Mouse (Mus musculus): Measurements from ENCODE around the gene Cfap58. TPM values are rescaled to one million over a fixed set of nuclear protein-coding genes. Genes with fewer than 3 reads are reported as not detected.

Gene Cfap58
- polyA plus RNA-seq, 1 experiment: 49.3 TPM

- H3K27ac ChIP-seq (ENCODE audit: control insufficient read depth, insufficient read depth, low read depth, low read length): no peak overlapping the region
- H3K27me3 ChIP-seq (ENCODE audit: control insufficient read depth, insufficient read depth, low read length): no peaks in the 10 kb centered on the region
- H3K4me3 ChIP-seq (ENCODE audit: control insufficient read depth, low read depth, low read length): no peak overlapping the region
- TF ChIP-seq CTCF (IDR thresholded peaks at IDR 0.05; ENCODE audit: control insufficient read depth, insufficient read depth, insufficient replicate concordance, low read depth, low read length) (no peak), POLR2A (IDR thresholded peaks at IDR 0.05; ENCODE audit: control insufficient read depth, low read depth, low read length) (no peak)
- no peaks in the 10 kb centered on the region for H3K4me1 ChIP-seq (ENCODE audit: control insufficient read depth, insufficient read depth, low read length)
- no peaks in the 10 kb centered on the region for H3K36me3 ChIP-seq (ENCODE audit: control insufficient read depth, insufficient read depth, low read length)
Observed at GRCm38 (mm10) chr19:48022763-48023162, 85.3 kb downstream of the Cfap58 start.

GRCm38 (mm10) chr19:48023726-48024125 lies 86.3 kb downstream of the Cfap58 start:
- H3K4me3 ChIP-seq (ENCODE audit: control insufficient read depth, low read depth, low read length): no peak overlapping the region
- no peaks in the 10 kb centered on the region for H3K27me3 ChIP-seq (ENCODE audit: control insufficient read depth, insufficient read depth, low read length)
- H3K27ac ChIP-seq (ENCODE audit: control insufficient read depth, insufficient read depth, low read depth, low read length): no peak overlapping the region
- TF ChIP-seq POLR2A (IDR thresholded peaks at IDR 0.05; ENCODE audit: control insufficient read depth, low read depth, low read length): no peak
- TF ChIP-seq CTCF (IDR thresholded peaks at IDR 0.05; ENCODE audit: control insufficient read depth, insufficient read depth, insufficient replicate concordance, low read depth, low read length): no peak
- no peaks in the 10 kb centered on the region for H3K4me1 ChIP-seq (ENCODE audit: control insufficient read depth, insufficient read depth, low read length)
- no peaks in the 10 kb centered on the region for H3K36me3 ChIP-seq (ENCODE audit: control insufficient read depth, insufficient read depth, low read length)

- Histone ChIP-seq H3K36me3 (ENCODE audit: control insufficient read depth, insufficient read depth, low read length) (no peaks in the 10 kb centered on the region), H3K4me3 (ENCODE audit: control insufficient read depth, low read depth, low read length) (no peak overlapping the region), H3K4me1 (ENCODE audit: control insufficient read depth, insufficient read depth, low read length) (no peaks in the 10 kb centered on the region), H3K27ac (ENCODE audit: control insufficient read depth, insufficient read depth, low read depth, low read length) (no peak overlapping the region), H3K27me3 (ENCODE audit: control insufficient read depth, insufficient read depth, low read length) (no peaks in the 10 kb centered on the region)
- TF ChIP-seq POLR2A (IDR thresholded peaks at IDR 0.05; ENCODE audit: control insufficient read depth, low read depth, low read length): no peak
- TF ChIP-seq CTCF (IDR thresholded peaks at IDR 0.05; ENCODE audit: control insufficient read depth, insufficient read depth, insufficient replicate concordance, low read depth, low read length): no peak
Observed at GRCm38 (mm10) chr19:48025366-48025765, 87.9 kb downstream of the Cfap58 start.

- no peak overlapping the region for H3K27ac ChIP-seq (ENCODE audit: control insufficient read depth, insufficient read depth, low read depth, low read length)
- TF ChIP-seq CTCF (IDR thresholded peaks at IDR 0.05; ENCODE audit: control insufficient read depth, insufficient read depth, insufficient replicate concordance, low read depth, low read length) (no peak), POLR2A (IDR thresholded peaks at IDR 0.05; ENCODE audit: control insufficient read depth, low read depth, low read length) (no peak)
- H3K27me3 ChIP-seq (ENCODE audit: control insufficient read depth, insufficient read depth, low read length): no peaks in the 10 kb centered on the region
- H3K4me3 ChIP-seq (ENCODE audit: control insufficient read depth, low read depth, low read length): no peak overlapping the region
- H3K4me1 ChIP-seq (ENCODE audit: control insufficient read depth, insufficient read depth, low read length): no peaks in the 10 kb centered on the region
- no peaks in the 10 kb centered on the region for H3K36me3 ChIP-seq (ENCODE audit: control insufficient read depth, insufficient read depth, low read length)
Observed at GRCm38 (mm10) chr19:48026882-48027281, 89.4 kb downstream of the Cfap58 start.

GRCm38 (mm10) chr19:48039554-48039953 lies 102.1 kb downstream of the Cfap58 start:
- no peak for TF ChIP-seq POLR2A (IDR thresholded peaks at IDR 0.05; ENCODE audit: control insufficient read depth, low read depth, low read length)
- no peak for TF ChIP-seq CTCF (IDR thresholded peaks at IDR 0.05; ENCODE audit: control insufficient read depth, insufficient read depth, insufficient replicate concordance, low read depth, low read length)

GRCm38 (mm10) chr19:48047315-48047714 lies 109.8 kb downstream of the Cfap58 start:
- no peak overlapping the region for H3K27ac ChIP-seq (ENCODE audit: control insufficient read depth, insufficient read depth, low read depth, low read length)
- TF ChIP-seq POLR2A (IDR thresholded peaks at IDR 0.05; ENCODE audit: control insufficient read depth, low read depth, low read length) (no peak), CTCF (IDR thresholded peaks at IDR 0.05; ENCODE audit: control insufficient read depth, insufficient read depth, insufficient replicate concordance, low read depth, low read length) (no peak)
- no peaks in the 10 kb centered on the region for H3K4me1 ChIP-seq (ENCODE audit: control insufficient read depth, insufficient read depth, low read length)
- H3K4me3 ChIP-seq (ENCODE audit: control insufficient read depth, low read depth, low read length): no peak overlapping the region
- no peaks in the 10 kb centered on the region for H3K27me3 ChIP-seq (ENCODE audit: control insufficient read depth, insufficient read depth, low read length)
- H3K36me3 ChIP-seq (ENCODE audit: control insufficient read depth, insufficient read depth, low read length): no peaks in the 10 kb centered on the region

More at GRCm38 (mm10) chr19:48039554-48039953, 102.1 kb downstream of the Cfap58 start:
- no peaks in the 10 kb centered on the region for H3K4me1 ChIP-seq (ENCODE audit: control insufficient read depth, insufficient read depth, low read length)
- no peak overlapping the region for H3K27ac ChIP-seq (ENCODE audit: control insufficient read depth, insufficient read depth, low read depth, low read length)
- no peaks in the 10 kb centered on the region for H3K36me3 ChIP-seq (ENCODE audit: control insufficient read depth, insufficient read depth, low read length)
- H3K27me3 ChIP-seq (ENCODE audit: control insufficient read depth, insufficient read depth, low read length): no peaks in the 10 kb centered on the region
- H3K4me3 ChIP-seq (ENCODE audit: control insufficient read depth, low read depth, low read length): no peak overlapping the region

GRCm38 (mm10) chr19:48049361-48049760 lies 111.9 kb downstream of the Cfap58 start:
- Histone ChIP-seq H3K27me3 (ENCODE audit: control insufficient read depth, insufficient read depth, low read length) (no peaks in the 10 kb centered on the region), H3K4me3 (ENCODE audit: control insufficient read depth, low read depth, low read length) (no peak overlapping the region), H3K4me1 (ENCODE audit: control insufficient read depth, insufficient read depth, low read length) (no peaks in the 10 kb centered on the region), H3K27ac (ENCODE audit: control insufficient read depth, insufficient read depth, low read depth, low read length) (no peak overlapping the region), H3K36me3 (ENCODE audit: control insufficient read depth, insufficient read depth, low read length) (no peaks in the 10 kb centered on the region)
- no peak for TF ChIP-seq CTCF (IDR thresholded peaks at IDR 0.05; ENCODE audit: control insufficient read depth, insufficient read depth, insufficient replicate concordance, low read depth, low read length)
- no peak for TF ChIP-seq POLR2A (IDR thresholded peaks at IDR 0.05; ENCODE audit: control insufficient read depth, low read depth, low read length)

GRCm38 (mm10) chr19:48063289-48063688 lies 125.8 kb downstream of the Cfap58 start:
- Histone ChIP-seq H3K4me1 (ENCODE audit: control insufficient read depth, insufficient read depth, low read length) (peaks cover 7% of the 10 kb centered on the region), H3K27me3 (ENCODE audit: control insufficient read depth, insufficient read depth, low read length) (no peaks in the 10 kb centered on the region), H3K27ac (ENCODE audit: control insufficient read depth, insufficient read depth, low read depth, low read length) (no peak overlapping the region), H3K36me3 (ENCODE audit: control insufficient read depth, insufficient read depth, low read length) (no peaks in the 10 kb centered on the region), H3K4me3 (ENCODE audit: control insufficient read depth, low read depth, low read length) (no peak overlapping the region)
- no peak for TF ChIP-seq CTCF (IDR thresholded peaks at IDR 0.05; ENCODE audit: control insufficient read depth, insufficient read depth, insufficient replicate concordance, low read depth, low read length)
- no peak for TF ChIP-seq POLR2A (IDR thresholded peaks at IDR 0.05; ENCODE audit: control insufficient read depth, low read depth, low read length)

All from testis, adult 2 months (tissue).